Mouse (Mus musculus) forebrain, embryonic 12.5 days (tissue): ENCODE measurements around the gene Map2k5. TPM values are rescaled to one million over a fixed set of nuclear protein-coding genes. Genes with fewer than 3 reads are reported as not detected.

ENCODE experiments used
- ATAC-seq: fragments of 200-750 bp; cut with Nextera tagmentation; 2 replicates; pipeline ENCODE4 v1.8.0; 2017; ENCODE audit warnings: moderate TSS enrichment; ENCODE audit not compliant: low FRiP score
- H3K27ac ChIP-seq: fragments of 300-500 bp; sonication (generic); 2 replicates; pipeline ENCODE4 v1.5.1; 2016; ENCODE audit warnings: mild to moderate bottlenecking
- H3K27me3 ChIP-seq: fragments of 300-500 bp; sonication (generic); 2 replicates; pipeline ENCODE4 v1.6.1; 2016; ENCODE audit warnings: mild to moderate bottlenecking
- H3K36me3 ChIP-seq: fragments of 300-500 bp; sonication (generic); replicated peaks from 2 replicates; pipeline ENCODE4 v1.6.1; 2016; ENCODE audit warnings: mild to moderate bottlenecking
- H3K4me1 ChIP-seq: fragments of 300-500 bp; sonication (generic); 2 replicates; pipeline ENCODE4 v1.6.1; 2016
- H3K4me2 ChIP-seq: fragments of 300-500 bp; sonication (generic); 2 replicates; pipeline ENCODE4 v1.6.1; 2016; ENCODE audit warnings: mild to moderate bottlenecking, moderate library complexity
- H3K4me3 ChIP-seq: fragments of 300-500 bp; sonication (generic); replicated peaks from 2 replicates; pipeline ENCODE4 v1.5.1; 2016; ENCODE audit warnings: mild to moderate bottlenecking
- H3K9ac ChIP-seq: fragments of 300-500 bp; sonication (generic); 2 replicates; pipeline ENCODE4 v1.6.1; 2016; ENCODE audit warnings: mild to moderate bottlenecking
- H3K9me3 ChIP-seq: fragments of 300-500 bp; sonication (generic); 2 replicates; pipeline ENCODE4 v1.6.1; 2016
- WGBS: fragments of 180-500 bp; shearing (Covaris S2); methylation state at CpG from one replicate; pipeline ENCODE4 v1.1.7; 2016; 5-methylcytosine and 5-hydroxymethylcytosine counted together
- polyA plus RNA-seq: library from polyadenylated mRNA; unstranded; fragments of >200 nt; fragmentation: Nextera tagmentation; extraction: Ambion mirVana; gene quantifications from 2 replicates; pipeline ENCODE4 v1.2.1, GENCODE M21; 2016

The Map2k5 gene
- polyA plus RNA-seq, 1 experiment from 2014 or later = 37.4 TPM

DNA sequence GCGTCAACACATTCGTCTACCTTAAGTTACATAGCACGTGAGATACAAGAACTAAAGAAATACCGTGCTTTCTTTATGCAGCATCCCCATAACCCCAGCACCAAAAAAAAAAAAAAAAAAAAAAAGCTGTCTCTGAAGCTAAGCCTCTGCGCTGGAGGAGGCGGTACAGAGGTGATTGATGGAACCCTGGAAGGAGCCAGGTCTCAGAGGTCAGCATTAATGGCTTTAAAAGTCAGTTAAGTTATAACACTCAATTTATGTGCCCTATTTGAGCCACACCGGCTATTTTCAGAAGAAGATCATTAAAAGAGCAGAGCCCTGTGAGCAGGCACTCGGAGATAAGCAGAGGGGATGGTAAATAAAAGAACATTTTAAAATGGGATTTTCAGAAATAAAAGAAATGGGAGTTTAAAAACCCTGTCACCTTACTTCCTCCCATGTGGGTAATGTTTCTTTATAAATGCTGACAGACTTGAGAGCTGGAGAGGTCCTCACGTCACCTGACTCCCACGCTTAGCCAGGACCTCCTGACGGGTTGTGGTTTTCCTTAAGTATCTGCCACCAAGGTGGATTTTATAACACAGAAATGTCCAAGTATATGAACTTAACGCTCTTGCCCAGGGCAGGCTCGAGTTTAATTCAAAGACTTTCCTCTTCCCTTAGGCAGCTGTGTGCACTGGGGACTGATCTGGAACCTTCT, 83.8 kb downstream of the Map2k5 start:
- no peak overlapping the region for H3K27ac ChIP-seq
- WGBS = 59% methylated on average over 13 of the region's 13 CpGs

GRCm38 (mm10) chr9:63288676-63289075, 89.0 kb downstream of the Map2k5 start:
- no peaks in the 10 kb centered on the region for H3K9me3 ChIP-seq
- H3K27me3 ChIP-seq = no peaks in the 10 kb centered on the region
- ATAC-seq = no peak
- H3K4me1 ChIP-seq = peaks cover 10% of the 10 kb centered on the region; the same call in 1 of the 2 replicates
- no peak overlapping the region for H3K9ac ChIP-seq
- WGBS = 93% methylated on average over 4 of the region's 4 CpGs
- H3K4me2 ChIP-seq = no peak overlapping the region
- H3K4me3 ChIP-seq = no peak overlapping the region
- no peak overlapping the region for H3K27ac ChIP-seq
- peaks cover 5% of the 10 kb centered on the region; the same call in 1 of the 2 replicates for H3K36me3 ChIP-seq

More for the DNA sequence above, 83.8 kb downstream of the Map2k5 start:
- peaks cover 2% of the 10 kb centered on the region; the same call in 1 of the 2 replicates for H3K4me1 ChIP-seq
- H3K4me2 ChIP-seq = no peak overlapping the region
- H3K36me3 ChIP-seq = no peaks in the 10 kb centered on the region
- ATAC-seq = no peak
- H3K9me3 ChIP-seq = no peaks in the 10 kb centered on the region
- no peaks in the 10 kb centered on the region for H3K27me3 ChIP-seq
- H3K9ac ChIP-seq = no peak overlapping the region
- no peak overlapping the region for H3K4me3 ChIP-seq

- Histone ChIP-seq H3K4me3 (no peak overlapping the region), H3K9ac (no peak overlapping the region), H3K9me3 (no peaks in the 10 kb centered on the region), H3K27me3 (no peaks in the 10 kb centered on the region), H3K27ac (no peak overlapping the region), H3K36me3 (peaks cover 13% of the 10 kb centered on the region), H3K4me1 (peaks cover 13% of the 10 kb centered on the region; the same call in 1 of the 2 replicates), H3K4me2 (no peak overlapping the region)
- WGBS = 83% methylated on average over 9 of the region's 9 CpGs
- no peak for ATAC-seq
Observed at GRCm38 (mm10) chr9:63284392-63284791, 93.3 kb downstream of the Map2k5 start.

GRCm38 (mm10) chr9:63281996-63282395, 95.7 kb downstream of the Map2k5 start:
- WGBS = over 99% methylated on average over 7 of the region's 7 CpGs
- no peak overlapping the region for H3K27ac ChIP-seq
- no peak overlapping the region for H3K4me2 ChIP-seq
- H3K27me3 ChIP-seq = no peaks in the 10 kb centered on the region
- peaks cover 24% of the 10 kb centered on the region; the same call in 1 of the 2 replicates for H3K4me1 ChIP-seq
- H3K4me3 ChIP-seq = no peak overlapping the region
- H3K36me3 ChIP-seq = peaks cover 8% of the 10 kb centered on the region
- ATAC-seq = no peak
- no peak overlapping the region for H3K9ac ChIP-seq
- H3K9me3 ChIP-seq = no peaks in the 10 kb centered on the region

DNA sequence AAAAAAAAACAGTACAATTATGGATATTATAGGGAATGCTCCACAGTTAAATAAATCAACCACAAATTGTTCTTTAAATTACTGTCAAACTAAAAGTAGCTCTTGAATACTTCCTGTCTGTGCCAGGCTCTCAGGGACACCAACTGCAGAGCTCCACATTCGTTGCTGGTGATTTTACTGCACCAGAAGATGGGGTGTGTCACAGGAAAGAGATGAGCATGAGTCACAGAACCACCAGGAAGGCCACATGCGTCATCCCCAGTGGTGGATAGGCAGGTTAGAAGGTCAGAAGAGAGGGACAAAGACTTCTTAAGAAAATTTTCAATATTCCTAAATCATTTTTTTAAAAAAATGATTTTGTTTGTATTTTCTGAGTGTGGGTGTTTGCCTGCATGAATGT, 96.6 kb downstream of the Map2k5 start:
- Histone ChIP-seq H3K4me1 (peaks cover 24% of the 10 kb centered on the region; the same call in 1 of the 2 replicates), H3K4me2 (no peak overlapping the region), H3K27me3 (no peaks in the 10 kb centered on the region), H3K27ac (no peak overlapping the region), H3K36me3 (peaks cover 9% of the 10 kb centered on the region), H3K9ac (no peak overlapping the region), H3K9me3 (no peaks in the 10 kb centered on the region), H3K4me3 (no peak overlapping the region)
- WGBS = 91% methylated on average over 2 of the region's 2 CpGs
- ATAC-seq = no peak

DNA sequence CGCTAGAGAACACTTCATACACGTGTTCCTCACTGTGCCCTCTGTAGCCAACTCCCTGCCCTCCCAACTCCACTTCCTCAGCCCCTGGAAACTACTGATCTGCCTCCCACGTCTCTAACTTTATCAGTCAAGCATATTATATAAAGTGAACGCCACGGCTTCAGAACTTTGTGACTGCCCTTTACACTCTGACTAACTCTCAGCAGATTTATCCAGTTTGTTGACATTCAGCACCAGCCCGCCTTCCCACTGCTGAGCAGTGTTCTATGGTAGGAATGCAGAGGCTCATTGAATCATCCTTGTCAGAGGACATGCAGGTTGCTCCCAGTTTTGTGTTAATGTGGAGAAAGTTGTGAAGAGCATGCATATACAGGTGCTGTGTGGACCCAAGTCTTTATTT, 103.9 kb downstream of the Map2k5 start:
- no peak overlapping the region for H3K27ac ChIP-seq
- no peak overlapping the region for H3K4me3 ChIP-seq
- no peaks in the 10 kb centered on the region; the same call in 1 of the 2 replicates for H3K27me3 ChIP-seq
- peaks cover 29% of the 10 kb centered on the region for H3K4me1 ChIP-seq
- no peak for ATAC-seq
- WGBS = 88% methylated on average over 6 of the region's 6 CpGs
- H3K9ac ChIP-seq = no peak overlapping the region
- no peak overlapping the region for H3K4me2 ChIP-seq
- H3K36me3 ChIP-seq = peaks cover 3% of the 10 kb centered on the region; the same call in 1 of the 2 replicates
- H3K9me3 ChIP-seq = no peaks in the 10 kb centered on the region

DNA sequence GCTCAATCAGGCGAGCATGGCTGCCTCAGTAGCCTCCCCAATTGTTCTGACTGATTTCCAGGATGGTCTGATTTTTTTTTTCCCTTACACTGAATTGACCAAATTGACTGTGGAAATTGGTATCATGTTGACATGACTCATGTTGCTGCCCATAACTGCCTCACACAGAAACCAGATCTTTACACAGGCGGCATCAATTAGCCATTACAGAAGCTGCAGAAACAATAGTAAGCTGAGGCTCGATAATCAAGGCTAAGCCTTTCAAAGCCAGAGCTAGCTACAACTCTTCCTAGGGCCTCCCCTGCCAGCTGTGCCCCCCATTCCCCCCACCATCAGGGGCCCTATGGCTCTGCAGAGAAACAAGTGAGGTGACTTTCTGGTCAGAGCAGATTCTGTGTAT, 107.9 kb downstream of the Map2k5 start:
- no peak overlapping the region for H3K4me2 ChIP-seq

GRCm38 (mm10) chr9:63263188-63263587, 114.5 kb downstream of the Map2k5 start:
- H3K27ac ChIP-seq = no peak overlapping the region
- no peak for ATAC-seq
- WGBS = 78% methylated on average over 1 of the region's 1 CpGs

More for the DNA sequence above, 107.9 kb downstream of the Map2k5 start:
- no peak for ATAC-seq
- peaks cover 18% of the 10 kb centered on the region for H3K4me1 ChIP-seq
- H3K4me3 ChIP-seq = no peak overlapping the region
- 13% methylated on average over 3 of the region's 3 CpGs for WGBS
- no peaks in the 10 kb centered on the region for H3K9me3 ChIP-seq
- no peaks in the 10 kb centered on the region; the same call in 1 of the 2 replicates for H3K27me3 ChIP-seq
- H3K9ac ChIP-seq = no peak overlapping the region
- no peaks in the 10 kb centered on the region; the same call in 1 of the 2 replicates for H3K36me3 ChIP-seq
- H3K27ac ChIP-seq = 0 out of 2 replicates have a peak overlapping the region, but pooled peaks have one; percentile 25

GRCm38 (mm10) chr9:63258768-63259167, 118.9 kb downstream of the Map2k5 start:
- H3K4me1 ChIP-seq = no peaks in the 10 kb centered on the region
- no peak for ATAC-seq
- H3K9me3 ChIP-seq = no peaks in the 10 kb centered on the region
- H3K9ac ChIP-seq = no peak overlapping the region
- H3K36me3 ChIP-seq = no peaks in the 10 kb centered on the region; the same call in 1 of the 2 replicates
- no peak overlapping the region for H3K4me3 ChIP-seq
- H3K4me2 ChIP-seq = no peak overlapping the region
- H3K27me3 ChIP-seq = 0 out of 2 replicates have a peak, but pooled peaks cover 4% of the 10 kb centered on the region
- WGBS = 72% methylated on average over 3 of the region's 3 CpGs
- no peak overlapping the region for H3K27ac ChIP-seq

More at GRCm38 (mm10) chr9:63263188-63263587, 114.5 kb downstream of the Map2k5 start:
- no peaks in the 10 kb centered on the region; the same call in 1 of the 2 replicates for H3K36me3 ChIP-seq
- no peaks in the 10 kb centered on the region for H3K4me1 ChIP-seq
- no peak overlapping the region for H3K4me3 ChIP-seq
- 0 out of 2 replicates have a peak, but pooled peaks cover 4% of the 10 kb centered on the region for H3K27me3 ChIP-seq
- no peak overlapping the region for H3K4me2 ChIP-seq
- no peak overlapping the region for H3K9ac ChIP-seq
- no peaks in the 10 kb centered on the region for H3K9me3 ChIP-seq

DNA sequence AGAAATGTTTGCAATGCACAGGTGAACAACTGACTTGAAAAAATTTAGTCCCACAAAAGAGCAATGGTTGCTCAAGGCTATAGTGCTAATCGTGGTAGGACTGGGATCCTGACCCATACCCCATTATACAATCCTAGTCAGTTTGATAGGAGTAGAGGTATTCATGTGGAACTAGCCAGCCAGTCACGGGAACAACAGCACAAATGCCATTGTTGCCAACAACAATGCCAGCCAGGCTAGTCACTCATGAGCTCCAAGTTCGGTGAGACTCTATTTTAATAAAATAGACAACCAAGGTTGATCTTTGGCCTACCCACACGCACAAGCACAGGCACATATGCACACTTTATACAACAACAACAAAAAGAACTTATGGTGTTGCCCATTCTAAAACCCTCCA, 120.0 kb downstream of the Map2k5 start:
- Histone ChIP-seq H3K4me1 (no peaks in the 10 kb centered on the region), H3K9ac (no peak overlapping the region), H3K9me3 (no peaks in the 10 kb centered on the region), H3K36me3 (peaks cover 2% of the 10 kb centered on the region; the same call in 1 of the 2 replicates), H3K4me3 (no peak overlapping the region), H3K27ac (no peak overlapping the region), H3K27me3 (0 out of 2 replicates have a peak, but pooled peaks cover 4% of the 10 kb centered on the region), H3K4me2 (no peak overlapping the region)
- no peak for ATAC-seq
- WGBS = 56% methylated on average over 4 of the region's 4 CpGs

DNA sequence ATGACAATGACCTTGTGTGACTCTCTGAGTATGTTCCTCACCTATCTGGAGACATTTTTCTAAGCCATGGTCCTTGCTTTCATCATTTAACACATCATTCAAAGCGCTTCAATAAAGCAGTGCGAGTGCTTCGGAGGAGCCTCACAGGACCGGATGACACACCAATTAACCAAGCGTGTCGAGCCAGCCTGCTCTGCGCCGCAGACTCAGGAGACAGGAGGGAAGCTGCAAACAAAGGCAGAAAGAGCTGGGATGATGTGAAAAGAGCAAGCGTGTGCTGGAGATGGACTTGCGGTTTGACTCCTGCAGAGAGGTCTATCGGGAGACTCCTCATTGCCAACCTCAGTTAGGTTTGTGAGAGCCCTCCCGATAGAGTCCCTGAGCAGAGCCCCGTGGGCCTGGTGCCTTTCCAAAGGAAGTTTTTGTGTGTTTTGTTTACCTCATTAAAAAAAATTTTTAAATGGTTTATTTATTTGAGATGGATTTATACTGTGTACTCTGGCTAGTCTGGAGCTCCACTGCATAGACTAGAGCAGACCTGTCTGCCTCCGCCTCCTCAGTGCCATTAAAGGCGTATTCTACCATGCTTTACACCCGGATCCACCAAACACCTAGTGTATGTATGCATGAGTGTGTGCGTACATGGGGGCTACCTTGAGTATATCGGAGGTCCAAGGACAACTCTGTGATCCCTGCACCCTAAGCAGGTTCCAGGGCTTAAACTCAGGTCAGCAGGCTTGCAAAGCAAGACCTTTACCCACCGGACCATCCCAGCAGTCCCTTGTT, 126.7 kb downstream of the Map2k5 start:
- H3K9ac ChIP-seq = no peak overlapping the region
- H3K36me3 ChIP-seq = peaks cover 12% of the 10 kb centered on the region; the same call in 1 of the 2 replicates
- no peaks in the 10 kb centered on the region for H3K9me3 ChIP-seq
- H3K4me1 ChIP-seq = peaks cover 7% of the 10 kb centered on the region; the same call in 1 of the 2 replicates
- H3K4me3 ChIP-seq = no peak overlapping the region
- no peak overlapping the region for H3K27ac ChIP-seq
- no peak overlapping the region for H3K4me2 ChIP-seq
- H3K27me3 ChIP-seq = 0 out of 2 replicates have a peak, but pooled peaks cover 3% of the 10 kb centered on the region
- WGBS = 77% methylated on average over 19 of the region's 19 CpGs
- no peak for ATAC-seq

DNA sequence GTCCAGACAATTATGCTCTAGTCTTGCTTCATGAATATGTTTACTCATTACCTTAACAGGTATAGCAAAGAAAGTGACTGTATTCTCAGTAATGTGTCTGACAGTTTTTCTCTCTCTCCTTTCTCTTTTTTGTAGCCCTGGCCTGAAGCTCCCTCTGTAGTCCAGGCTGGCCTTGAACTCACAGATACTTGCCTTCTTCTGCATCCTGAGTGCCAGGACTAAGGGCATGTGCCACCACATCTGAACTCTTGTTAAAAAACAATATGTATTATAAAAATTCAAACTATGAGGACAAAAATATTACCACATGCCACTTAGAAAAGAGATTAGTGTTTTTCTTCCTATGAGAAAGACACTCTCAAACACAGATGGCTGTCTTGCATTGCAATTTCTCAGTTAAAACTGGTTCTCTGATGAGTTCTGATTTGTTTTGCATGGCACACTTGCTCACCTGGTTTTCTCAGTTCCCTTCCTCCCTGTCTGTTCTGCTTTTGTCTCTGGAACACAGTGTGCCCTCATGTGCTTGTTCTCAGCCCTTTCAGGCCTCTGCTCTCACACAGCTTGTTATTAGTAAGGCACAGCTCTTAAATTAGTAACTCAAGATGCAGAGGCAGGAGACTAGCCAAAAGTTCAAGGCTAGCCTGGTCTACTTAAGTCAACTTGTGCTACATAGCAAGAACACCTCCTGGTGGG, 129.5 kb downstream of the Map2k5 start:
- H3K4me1 ChIP-seq = peaks cover 7% of the 10 kb centered on the region; the same call in 1 of the 2 replicates
- H3K27me3 ChIP-seq = peaks cover 17% of the 10 kb centered on the region; the same call in 1 of the 2 replicates
- no peak overlapping the region for H3K4me3 ChIP-seq
- peaks cover 17% of the 10 kb centered on the region for H3K36me3 ChIP-seq
- H3K9ac ChIP-seq = no peak overlapping the region
- no peak for ATAC-seq
- H3K4me2 ChIP-seq = no peak overlapping the region
- H3K27ac ChIP-seq = no peak overlapping the region
- H3K9me3 ChIP-seq = no peaks in the 10 kb centered on the region
